Mouse (Mus musculus) retina, embryonic 14.5 days (tissue): Measurements from ENCODE around the gene Ywhah.

Experiments
- DNase-seq: peaks from one replicate; pipeline ENCODE4 v3.0.0-alpha.2; 2015; ENCODE audit warnings: low spot score

The Ywhah gene

DNA sequence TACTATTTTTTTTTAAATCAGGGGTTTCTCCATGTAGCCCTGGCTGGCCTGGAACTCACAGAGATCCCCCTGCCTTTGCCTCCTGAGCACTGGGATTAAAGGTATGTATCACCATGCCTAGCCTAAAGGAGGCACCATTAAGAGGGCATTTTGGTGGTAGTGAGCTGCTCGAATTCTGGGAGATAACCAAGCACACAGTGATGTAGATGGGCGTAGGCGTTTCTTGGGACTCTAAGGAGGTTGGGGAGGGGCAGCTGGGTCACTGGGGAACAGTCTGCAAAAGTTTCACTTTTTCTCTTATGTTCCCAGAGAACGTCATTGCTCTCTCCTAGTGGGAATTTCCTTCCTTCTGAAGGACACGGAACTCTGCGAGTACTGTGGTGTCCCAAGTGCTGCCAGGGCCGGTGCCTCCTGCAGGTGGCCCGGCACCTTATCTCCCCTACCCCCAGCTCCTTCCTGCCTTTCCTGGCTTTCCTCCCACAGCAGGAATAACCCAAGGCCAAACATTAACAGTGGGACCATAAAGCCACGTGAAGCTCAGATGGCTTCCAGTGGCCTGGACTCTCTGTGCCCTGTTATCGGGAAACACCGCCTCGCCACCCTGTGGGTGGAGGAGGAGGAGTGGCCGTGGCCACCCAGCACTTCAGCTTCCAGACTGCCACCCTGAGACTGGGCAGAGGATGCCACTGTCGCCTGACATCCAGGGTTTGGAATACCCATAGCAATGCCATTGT, 34.4 kb downstream of the Ywhah start:
- no peak for DNase-seq

DNA sequence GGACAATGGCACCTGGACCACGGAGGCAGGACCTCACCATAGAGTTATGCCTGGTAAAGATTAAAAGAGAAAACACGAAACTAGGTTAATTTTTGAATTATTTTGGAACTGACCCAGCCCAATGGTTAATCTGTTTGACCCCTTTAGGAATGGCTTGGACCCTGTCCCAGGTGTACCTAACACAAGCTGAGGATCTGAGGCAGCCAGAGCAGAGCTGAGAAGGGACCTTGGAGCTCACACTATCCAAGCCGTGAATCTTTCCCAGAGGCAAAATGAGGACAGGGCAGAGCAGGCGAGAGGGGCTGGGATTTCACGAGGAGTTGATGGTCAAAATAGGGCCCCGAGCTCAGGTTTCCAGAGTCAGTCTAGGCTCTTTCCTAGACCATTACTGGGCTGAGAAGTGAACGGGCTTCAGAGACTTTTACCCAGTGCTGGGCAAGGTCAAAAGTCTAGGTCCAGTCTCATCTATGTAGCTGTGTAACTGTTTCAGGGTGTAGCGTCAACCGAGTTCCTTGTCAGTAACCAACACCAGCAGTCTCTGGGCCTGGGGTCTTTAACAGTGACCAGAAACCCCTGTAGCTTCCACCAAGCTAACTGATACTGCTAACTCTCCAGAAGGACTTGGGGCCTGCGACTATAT, 37.6 kb downstream of the Ywhah start:
- DNase-seq: no peak

DNA sequence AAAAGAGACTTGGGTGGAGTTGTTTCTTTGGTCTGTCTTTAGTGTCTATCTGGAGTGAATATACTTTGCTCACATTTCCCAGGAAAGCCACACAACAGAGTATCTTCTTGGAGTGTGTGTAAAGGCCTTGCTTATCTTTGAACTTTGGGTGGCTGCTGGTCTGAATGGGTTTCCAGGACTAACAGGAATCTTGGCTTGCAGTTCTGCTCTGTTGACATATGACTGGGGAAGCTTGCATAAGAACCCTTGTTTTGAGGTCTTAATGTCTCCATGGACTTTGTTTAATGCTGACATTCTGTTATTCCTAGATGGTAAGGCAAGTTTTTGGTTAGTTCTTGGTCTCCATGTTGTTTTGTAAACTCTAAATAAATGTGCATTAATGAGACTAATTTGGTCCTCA, 51.5 kb downstream of the Ywhah start:
- no peak for DNase-seq

DNA sequence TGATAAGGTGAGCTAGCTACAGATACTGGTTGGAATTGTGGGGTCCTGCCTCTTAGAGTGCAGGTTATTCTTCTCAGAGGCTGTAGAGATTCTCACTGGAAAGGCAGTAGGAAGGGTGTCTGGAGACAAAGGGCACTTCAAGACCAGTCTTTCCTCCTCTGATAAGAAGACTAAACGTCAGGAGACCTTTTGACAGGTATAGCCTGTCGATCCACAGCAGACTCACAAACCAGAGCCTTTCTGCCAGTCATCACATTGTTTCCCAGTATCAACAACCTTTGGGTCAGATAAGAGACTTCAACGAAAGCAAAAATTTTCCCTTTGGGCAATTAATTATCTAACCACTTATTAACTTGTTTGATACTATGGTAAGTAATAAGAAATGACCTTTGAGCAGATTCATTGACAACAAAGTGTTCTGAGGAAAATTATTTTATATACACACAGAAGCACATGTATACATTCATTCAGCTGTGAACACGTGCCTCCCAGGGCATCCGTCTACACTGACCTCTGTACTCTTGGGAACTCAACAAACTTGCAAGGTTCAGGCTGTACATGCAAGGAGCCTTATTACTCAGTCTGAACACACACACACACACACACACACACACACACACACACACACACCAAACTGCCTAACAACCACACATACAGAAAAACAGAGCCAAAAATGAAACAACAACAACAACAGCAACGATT, 58.0 kb downstream of the Ywhah start:
- DNase-seq: no peak
